Mouse (Mus musculus): ENCODE results near the gene Tacc2. TPM values are rescaled to one million over a fixed set of nuclear protein-coding genes. Genes with fewer than 3 reads are reported as not detected.

The Tacc2 gene
- polyA plus RNA-seq, 1 experiment from 2014 or later = 53.7 TPM

DNA sequence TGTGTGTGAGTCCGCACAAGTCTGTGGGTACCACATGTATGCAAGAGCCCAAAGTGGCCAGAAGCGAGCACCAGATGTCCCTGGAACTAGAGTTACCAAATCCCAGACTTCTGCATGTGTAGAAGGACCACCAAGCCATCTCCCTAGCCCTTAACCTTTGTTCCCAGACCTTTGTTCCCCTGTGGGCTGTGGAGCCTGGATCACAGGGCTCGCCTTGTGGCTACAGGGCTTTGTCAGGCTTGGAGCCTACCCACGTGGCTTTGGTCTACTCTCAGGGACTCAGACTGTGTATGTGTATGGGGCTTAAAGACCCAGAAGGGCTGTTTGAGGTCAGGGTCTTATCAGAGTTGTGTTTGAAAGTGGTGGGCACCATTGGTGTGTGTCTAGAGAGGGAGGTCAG is 111.4 kb downstream of the Tacc2 start:
- Histone ChIP-seq H3K4me3 (no peak overlapping the region), H3K9me3 (replicated peaks) (no peaks in the 10 kb centered on the region), H3K4me1 (replicated peaks) (peaks cover 54% of the 10 kb centered on the region), H3K4me2 (no peak overlapping the region), H3K9ac (no peak overlapping the region), H3K27me3 (replicated peaks) (no peaks in the 10 kb centered on the region), H3K27ac (ENCODE audit: poor library complexity, severe bottlenecking) (no peak overlapping the region), H3K36me3 (no peaks in the 10 kb centered on the region; the same call in 1 of the 2 replicates)
- ATAC-seq (ENCODE audit: insufficient number of reproducible peaks, low FRiP score) = no peak
- 82% methylated on average over 4 of the region's 4 CpGs for WGBS

DNA sequence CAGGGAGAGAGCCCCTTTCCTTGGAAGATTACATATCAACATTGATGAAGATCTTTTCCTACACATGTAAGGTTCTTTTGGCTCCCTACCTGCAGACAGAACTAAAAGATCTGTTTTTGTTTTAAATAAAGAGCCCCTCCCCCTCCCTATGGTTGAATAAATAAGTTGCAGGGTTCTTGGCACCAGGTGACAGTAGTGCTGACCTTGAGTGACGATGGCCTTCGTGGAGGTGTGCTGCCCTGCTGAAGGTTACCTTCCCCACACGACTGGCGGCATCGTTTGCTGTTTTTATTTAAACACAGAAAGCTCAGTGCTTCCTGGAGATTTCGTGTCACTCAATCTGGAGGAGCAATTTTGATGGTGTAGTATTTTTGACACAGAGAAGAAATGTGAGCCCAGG is 113.6 kb downstream of the Tacc2 start:
- H3K27ac ChIP-seq (ENCODE audit: poor library complexity, severe bottlenecking) = no peak overlapping the region
- no peak overlapping the region for H3K4me3 ChIP-seq
- H3K4me2 ChIP-seq = no peak overlapping the region
- no peaks in the 10 kb centered on the region; the same call in 1 of the 2 replicates for H3K36me3 ChIP-seq
- peaks cover 77% of the 10 kb centered on the region for H3K4me1 ChIP-seq (replicated peaks)
- H3K9me3 ChIP-seq (replicated peaks) = no peaks in the 10 kb centered on the region
- ATAC-seq (ENCODE audit: insufficient number of reproducible peaks, low FRiP score) = no peak
- WGBS = 78% methylated on average over 6 of the region's 6 CpGs
- no peak overlapping the region for H3K9ac ChIP-seq
- H3K27me3 ChIP-seq (replicated peaks) = no peaks in the 10 kb centered on the region

DNA sequence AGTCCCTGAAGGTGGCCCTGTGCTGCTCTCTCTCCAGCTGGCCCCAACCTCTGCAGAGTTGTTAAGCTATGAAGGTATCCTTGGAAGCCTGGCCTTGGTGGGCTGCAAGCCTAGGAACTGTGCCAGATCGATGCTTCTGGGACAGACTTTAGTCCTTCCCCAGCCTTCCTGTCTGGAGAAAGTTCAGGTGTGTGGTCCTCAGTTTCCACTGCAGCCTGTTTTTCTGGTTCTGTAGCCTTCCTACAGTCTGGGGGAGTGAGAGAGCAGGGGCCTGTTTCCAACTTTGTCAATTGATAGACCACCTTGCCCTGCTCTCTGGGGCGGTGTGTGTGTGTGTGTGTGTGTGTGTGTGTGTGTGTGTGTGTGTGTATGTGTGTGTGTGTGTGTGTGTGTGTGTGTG is 114.7 kb downstream of the Tacc2 start:
- no peak for ATAC-seq (ENCODE audit: insufficient number of reproducible peaks, low FRiP score)
- H3K9ac ChIP-seq = peak overlapping the region; percentile 77

DNA sequence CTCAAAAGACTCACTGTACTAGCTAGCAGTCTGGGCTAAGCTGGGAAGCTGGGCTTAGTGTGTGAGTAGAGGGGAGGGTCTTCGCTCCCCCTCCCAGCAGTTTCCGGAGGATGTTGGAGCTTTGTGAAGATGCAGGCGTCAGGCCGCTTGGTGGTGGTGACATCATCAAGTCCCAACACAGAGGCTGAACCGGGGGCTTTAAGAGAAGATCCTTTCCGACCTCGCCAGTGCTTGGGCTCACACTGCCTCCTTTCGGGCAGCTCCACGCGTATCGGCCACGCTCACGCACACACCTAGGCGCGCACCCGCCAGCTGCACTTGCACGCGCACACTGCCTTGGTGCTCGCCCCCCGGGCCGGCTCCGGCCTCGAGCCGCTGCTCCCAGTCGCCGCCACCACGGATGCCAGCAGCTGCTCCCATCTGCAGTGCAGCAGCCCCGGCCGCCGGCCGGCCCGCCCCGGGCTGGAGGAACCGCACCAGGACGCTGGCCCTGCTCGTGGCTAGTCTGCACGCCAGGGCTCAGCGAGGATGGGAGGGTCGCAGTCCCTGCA is 115.2 kb downstream of the Tacc2 start:
- peak overlapping the region; percentile 95 for H3K27ac ChIP-seq (ENCODE audit: poor library complexity, severe bottlenecking)
- WGBS = under 1% methylated on average over 39 of the region's 39 CpGs
- H3K9me3 ChIP-seq (replicated peaks) = no peaks in the 10 kb centered on the region
- peak overlapping the region; percentile 59 for H3K4me3 ChIP-seq
- H3K36me3 ChIP-seq = no peaks in the 10 kb centered on the region; the same call in 1 of the 2 replicates
- H3K9ac ChIP-seq = peak overlapping the region; percentile 77
- peak overlapping the region; percentile 85 for H3K4me2 ChIP-seq
- peak; percentile 81 for ATAC-seq (ENCODE audit: insufficient number of reproducible peaks, low FRiP score)
- peaks cover 80% of the 10 kb centered on the region for H3K4me1 ChIP-seq (replicated peaks)
- H3K27me3 ChIP-seq (replicated peaks) = no peaks in the 10 kb centered on the region

More for the DNA sequence above, 114.7 kb downstream of the Tacc2 start:
- Histone ChIP-seq H3K36me3 (no peaks in the 10 kb centered on the region; the same call in 1 of the 2 replicates), H3K27ac (ENCODE audit: poor library complexity, severe bottlenecking) (peak overlapping the region; percentile 95), H3K9me3 (replicated peaks) (no peaks in the 10 kb centered on the region), H3K4me1 (replicated peaks) (peaks cover 82% of the 10 kb centered on the region), H3K4me3 (peak overlapping the region; percentile 59), H3K4me2 (peak overlapping the region; percentile 85), H3K27me3 (replicated peaks) (no peaks in the 10 kb centered on the region)
- 36% methylated on average over 2 of the region's 2 CpGs for WGBS

DNA sequence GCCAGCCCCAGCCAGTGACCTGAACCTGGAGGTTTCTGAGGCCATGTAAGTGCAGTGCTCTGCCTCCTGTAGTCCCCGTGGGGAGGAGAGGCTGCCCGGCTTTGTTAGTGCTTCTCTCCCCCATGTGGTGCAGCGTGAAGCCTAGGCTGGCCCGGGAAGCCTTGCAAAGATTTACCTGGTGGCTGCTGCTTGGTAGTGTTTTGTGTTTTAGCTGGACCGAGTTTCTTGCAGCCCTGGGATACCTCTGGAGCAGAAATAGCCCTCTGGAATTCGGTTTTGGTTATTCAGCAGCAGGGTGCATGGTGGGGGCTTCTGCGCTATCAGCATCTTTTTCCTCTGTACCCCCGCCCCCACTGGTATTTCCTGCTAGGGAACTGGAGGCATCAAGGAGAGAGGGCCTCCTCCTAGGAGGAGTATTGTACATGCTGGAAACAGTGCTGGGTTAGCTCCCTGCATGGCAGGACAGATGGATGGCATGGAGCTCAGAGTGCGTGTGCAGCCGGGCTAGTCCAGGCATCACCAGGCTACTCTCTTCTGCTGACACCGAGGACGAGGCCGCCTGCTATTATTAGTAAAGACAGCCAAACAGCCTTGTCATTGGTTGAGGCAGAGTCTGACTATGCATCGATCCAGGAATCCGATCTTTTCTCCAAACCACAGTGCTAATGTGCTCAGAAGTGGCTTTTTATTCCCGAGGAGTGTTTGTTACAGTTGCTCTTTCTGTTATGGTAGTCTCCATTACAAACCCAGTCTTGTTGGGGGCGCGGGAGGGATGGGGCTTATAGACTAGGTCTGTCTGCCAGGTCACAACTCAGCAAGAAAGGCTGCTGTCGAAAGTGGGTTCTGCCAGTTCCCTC is 115.9 kb downstream of the Tacc2 start:
- H3K27me3 ChIP-seq (replicated peaks) = no peaks in the 10 kb centered on the region
- peak overlapping the region; percentile 59 for H3K4me3 ChIP-seq
- no peaks in the 10 kb centered on the region for H3K9me3 ChIP-seq (replicated peaks)
- H3K9ac ChIP-seq = peak overlapping the region; percentile 77
- ATAC-seq (ENCODE audit: insufficient number of reproducible peaks, low FRiP score) = peak; percentile 57
- H3K4me1 ChIP-seq (replicated peaks) = peaks cover 84% of the 10 kb centered on the region
- no peaks in the 10 kb centered on the region for H3K36me3 ChIP-seq
- 3% methylated on average over 19 of the region's 19 CpGs for WGBS
- peak overlapping the region; percentile 85 for H3K4me2 ChIP-seq
- H3K27ac ChIP-seq (ENCODE audit: poor library complexity, severe bottlenecking) = peak overlapping the region; percentile 95

DNA sequence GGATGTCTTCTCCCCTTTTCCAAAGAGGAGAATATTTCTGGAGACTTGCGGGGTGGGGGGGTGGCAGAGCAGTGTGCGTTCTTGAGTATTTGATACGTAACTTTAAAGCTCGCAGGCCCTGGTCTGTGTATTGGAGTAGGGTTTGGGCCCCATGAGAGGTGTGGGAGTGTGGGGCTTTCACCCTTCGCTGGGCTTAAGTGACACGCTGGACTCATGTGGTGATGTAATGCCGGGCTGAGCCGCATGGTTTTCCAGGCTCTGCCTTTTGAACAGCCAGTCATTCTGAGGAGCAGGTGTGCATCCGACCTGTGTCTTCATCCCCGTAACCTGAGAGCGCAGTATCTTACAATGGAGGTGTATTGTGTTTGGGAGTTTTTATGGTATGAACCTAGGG is 116.6 kb downstream of the Tacc2 start:
- Histone ChIP-seq H3K27me3 (replicated peaks) (no peaks in the 10 kb centered on the region), H3K27ac (ENCODE audit: poor library complexity, severe bottlenecking) (peak overlapping the region; percentile 95), H3K9me3 (replicated peaks) (no peaks in the 10 kb centered on the region), H3K4me3 (peak overlapping the region; percentile 59), H3K9ac (peak overlapping the region; percentile 77), H3K4me2 (peak overlapping the region; percentile 85), H3K4me1 (replicated peaks) (peaks cover 90% of the 10 kb centered on the region), H3K36me3 (no peaks in the 10 kb centered on the region)
- no peak for ATAC-seq (ENCODE audit: insufficient number of reproducible peaks, low FRiP score)
- WGBS = 28% methylated on average over 11 of the region's 11 CpGs

DNA sequence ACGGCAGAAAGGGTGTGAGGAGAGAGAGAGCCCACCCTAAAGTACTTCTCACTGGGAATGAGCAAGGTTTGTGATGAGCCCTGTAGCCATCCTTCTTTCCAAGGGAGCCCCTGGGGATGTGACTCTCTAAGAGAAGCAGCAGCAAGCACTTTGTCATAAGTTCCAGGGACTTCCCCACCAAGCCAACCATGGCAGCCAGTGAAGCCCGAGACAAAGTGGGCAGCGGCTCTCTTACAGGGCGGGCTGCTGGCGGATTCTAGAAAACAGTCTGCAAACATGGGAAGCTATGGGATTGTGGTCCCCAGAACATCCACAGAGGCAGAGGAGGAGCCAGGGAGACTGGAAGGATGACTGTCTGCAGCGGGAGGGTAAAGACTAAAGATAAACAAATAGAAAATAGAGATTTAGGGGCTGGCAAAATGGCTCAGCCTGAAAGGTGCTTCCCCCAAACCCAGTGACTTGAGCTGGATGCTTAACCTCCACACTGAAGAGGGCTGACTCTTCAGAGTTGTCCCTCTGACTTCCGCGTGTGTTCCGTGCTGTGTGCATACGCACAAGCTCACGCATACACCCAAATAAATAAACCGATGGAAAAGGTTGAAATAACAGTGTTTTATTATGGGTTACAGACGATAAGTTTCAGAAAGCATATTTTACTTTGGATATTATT is 118.6 kb downstream of the Tacc2 start:
- H3K9ac ChIP-seq = 0 out of 2 replicates have a peak overlapping the region, but pooled peaks have one; percentile 31
- ATAC-seq (ENCODE audit: insufficient number of reproducible peaks, low FRiP score) = no peak
- H3K9me3 ChIP-seq (replicated peaks) = no peaks in the 10 kb centered on the region
- H3K36me3 ChIP-seq = peaks cover 14% of the 10 kb centered on the region
- H3K4me3 ChIP-seq = no peak overlapping the region
- no peaks in the 10 kb centered on the region for H3K27me3 ChIP-seq (replicated peaks)
- WGBS = 74% methylated on average over 13 of the region's 13 CpGs
- peak overlapping the region; percentile 14; the same call in 1 of the 2 replicates for H3K4me2 ChIP-seq
- no peak overlapping the region for H3K27ac ChIP-seq (ENCODE audit: poor library complexity, severe bottlenecking)
- peaks cover 88% of the 10 kb centered on the region for H3K4me1 ChIP-seq (replicated peaks)

DNA sequence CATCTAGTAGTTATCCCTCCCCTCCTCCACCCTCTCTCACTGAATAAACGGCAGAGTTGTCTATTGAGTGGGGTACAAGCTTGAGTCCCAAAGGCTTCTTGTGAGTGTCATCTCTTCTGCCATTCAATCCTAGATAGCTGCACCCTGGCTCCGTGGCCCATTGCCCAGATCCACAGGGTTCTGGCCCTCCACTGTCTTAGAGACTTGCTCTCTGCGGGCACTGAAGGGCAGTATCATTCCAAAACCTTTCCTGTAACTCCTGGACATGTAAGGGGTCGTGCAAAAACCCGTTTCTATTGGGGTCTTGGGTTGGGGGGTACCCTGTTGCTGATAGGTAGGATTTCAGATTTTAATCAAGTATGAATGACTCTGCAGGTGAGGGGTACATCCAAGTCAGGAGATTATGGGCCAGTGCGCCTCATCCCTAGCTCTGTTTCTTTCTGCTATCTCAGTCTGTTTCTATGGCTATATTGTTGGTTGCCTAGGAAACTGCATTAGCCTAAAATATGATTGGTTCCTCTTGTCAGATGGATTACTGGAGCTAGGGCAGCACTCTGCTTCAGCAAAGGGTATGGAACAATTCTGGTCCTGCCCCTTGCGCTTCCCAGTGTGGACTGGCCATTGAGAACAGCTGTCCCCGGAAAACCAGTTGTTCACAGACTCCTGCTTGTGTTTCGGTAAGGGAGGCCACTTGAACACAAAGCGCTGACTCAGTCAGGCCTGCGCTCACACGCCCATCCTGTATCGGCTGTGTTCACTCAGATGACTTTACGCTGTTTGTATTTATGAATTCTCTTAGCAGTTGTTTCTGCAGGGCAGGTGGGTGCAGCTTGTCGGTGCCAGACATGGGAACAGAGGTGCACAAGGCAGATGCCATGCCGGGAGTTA is 119.4 kb downstream of the Tacc2 start:
- no peak overlapping the region for H3K9ac ChIP-seq
- 79% methylated on average over 16 of the region's 16 CpGs for WGBS
- no peaks in the 10 kb centered on the region for H3K9me3 ChIP-seq (replicated peaks)
- peaks cover 83% of the 10 kb centered on the region for H3K4me1 ChIP-seq (replicated peaks)
- no peak for ATAC-seq (ENCODE audit: insufficient number of reproducible peaks, low FRiP score)
- peaks cover 14% of the 10 kb centered on the region for H3K36me3 ChIP-seq
- no peak overlapping the region for H3K4me3 ChIP-seq
- no peak overlapping the region for H3K27ac ChIP-seq (ENCODE audit: poor library complexity, severe bottlenecking)
- no peak overlapping the region for H3K4me2 ChIP-seq
- no peaks in the 10 kb centered on the region for H3K27me3 ChIP-seq (replicated peaks)

DNA sequence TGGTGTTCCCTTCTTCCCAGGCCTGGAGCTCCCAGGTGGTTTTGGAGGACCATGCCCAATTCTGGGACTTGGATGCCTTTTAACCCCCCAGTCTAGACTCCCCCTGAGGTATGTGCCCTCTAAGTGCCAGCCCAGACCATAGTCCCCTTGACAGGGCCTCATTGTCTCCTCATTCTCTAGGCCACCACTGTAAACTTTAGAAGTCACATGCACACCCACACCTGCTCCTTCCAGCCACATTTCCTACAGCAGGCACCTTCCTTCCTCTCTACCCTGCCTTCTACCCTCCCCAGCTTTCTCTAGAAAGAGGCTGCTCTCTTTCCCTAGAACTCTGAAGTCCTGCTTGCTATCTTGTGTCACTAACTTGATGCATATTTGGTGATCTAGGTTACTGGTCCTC is 121.2 kb downstream of the Tacc2 start:
- H3K27ac ChIP-seq (ENCODE audit: poor library complexity, severe bottlenecking) = no peak overlapping the region; the same call in 1 of the 2 replicates
- peaks cover 76% of the 10 kb centered on the region for H3K4me1 ChIP-seq (replicated peaks)
- peaks cover 21% of the 10 kb centered on the region for H3K36me3 ChIP-seq
- H3K9me3 ChIP-seq (replicated peaks) = no peaks in the 10 kb centered on the region
- H3K27me3 ChIP-seq (replicated peaks) = no peaks in the 10 kb centered on the region
- no peak overlapping the region for H3K4me3 ChIP-seq
- H3K9ac ChIP-seq = no peak overlapping the region
- no peak overlapping the region for H3K4me2 ChIP-seq
- no peak for ATAC-seq (ENCODE audit: insufficient number of reproducible peaks, low FRiP score)

DNA sequence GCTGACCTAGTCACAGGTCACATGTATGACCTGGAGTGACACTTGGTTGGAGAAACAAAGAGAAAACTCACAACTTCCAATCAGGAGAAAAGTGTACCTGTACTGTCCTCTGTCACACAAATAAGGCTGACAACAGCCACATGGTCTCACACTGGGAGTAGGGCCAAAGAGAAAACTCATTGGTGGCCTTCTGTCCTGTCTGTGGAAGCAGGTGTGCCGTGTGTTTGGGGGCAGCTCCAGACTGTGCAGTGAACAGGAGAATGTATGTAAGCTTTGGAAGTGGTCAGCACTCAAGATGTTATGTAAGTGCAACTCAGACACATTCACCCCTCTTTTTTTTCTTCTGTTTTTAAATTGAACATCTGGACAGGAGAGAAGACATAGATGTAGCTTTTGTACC is 124.1 kb downstream of the Tacc2 start:
- Histone ChIP-seq H3K4me1 (replicated peaks) (peaks cover 64% of the 10 kb centered on the region), H3K27me3 (replicated peaks) (no peaks in the 10 kb centered on the region), H3K9ac (no peak overlapping the region), H3K27ac (ENCODE audit: poor library complexity, severe bottlenecking) (no peak overlapping the region), H3K4me3 (no peak overlapping the region), H3K36me3 (peaks cover 21% of the 10 kb centered on the region), H3K4me2 (no peak overlapping the region), H3K9me3 (replicated peaks) (no peaks in the 10 kb centered on the region)
- no peak for ATAC-seq (ENCODE audit: insufficient number of reproducible peaks, low FRiP score)
- 72% methylated on average over 1 of the region's 1 CpGs for WGBS
